In the genomic region with DNA sequence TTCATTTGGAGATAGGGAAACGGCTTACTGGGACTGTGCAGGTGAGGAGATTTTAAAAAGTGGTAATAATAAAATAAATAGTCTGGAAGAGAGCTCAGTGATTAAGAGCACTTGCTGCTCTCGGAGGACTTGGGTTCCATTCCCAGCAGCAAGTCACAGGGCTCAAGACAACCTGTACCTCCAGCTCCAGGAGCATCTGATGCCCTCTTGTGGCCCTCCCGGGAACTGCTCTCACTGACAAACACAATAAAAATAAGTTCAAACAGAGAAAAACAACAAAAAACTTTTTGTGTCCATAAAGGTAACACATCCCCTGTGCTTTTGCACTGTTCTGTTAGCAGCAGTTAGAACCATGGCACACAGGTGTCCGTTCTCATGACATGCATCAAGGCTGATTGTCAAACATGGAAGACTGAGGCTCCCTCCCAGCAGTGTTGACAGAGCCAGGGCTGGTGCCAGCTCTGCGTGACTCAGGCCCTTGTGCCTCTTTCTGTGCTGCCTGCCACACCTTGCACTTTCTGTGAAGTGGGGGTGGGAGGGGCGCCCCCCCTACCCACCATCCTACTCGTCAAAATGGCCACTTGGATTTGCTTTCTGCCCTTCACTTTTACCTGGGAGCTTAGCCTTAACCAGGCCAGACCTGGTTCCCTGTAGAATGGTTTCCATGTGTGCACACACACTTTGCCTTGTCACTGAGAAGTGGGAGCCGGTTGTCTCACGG, we compare ENCODE assay signal across 8 mouse cellular contexts. TPM values are rescaled to one million over a fixed set of nuclear protein-coding genes. Genes with fewer than 3 reads are reported as not detected.
DNase-seq lines count a peak whose midpoint lies in the region; ATAC-seq and TF ChIP-seq lines count a peak whose summit lies in the region.

No protein-coding gene starts in this region.

- TF ChIP-seq EP300 in heart, postnatal 0 days (IDR thresholded peaks at IDR 0.05; ENCODE audit: low read depth) = no peak

- intact Hi-C loops in left cerebral cortex, postnatal 25 days (cut with DNase I) = loop anchor here (5.0 kb wide), 2 partner anchors 59 to 611 kb away; partner anchors contain the start of genes Iscu, Mmab, Mvk and Sart3

- peaks cover 13% of the 10 kb centered on the region for H3K4me1 ChIP-seq in heart, postnatal 0 days (ENCODE audit: control insufficient read depth, insufficient read depth)
- peaks cover 25% of the 10 kb centered on the region for H3K4me1 ChIP-seq in heart, embryonic 10.5 days
- H3K4me1 ChIP-seq in spleen, adult 2 months (ENCODE audit: control insufficient read depth, insufficient read depth, insufficient read length) = peaks cover 3% of the 10 kb centered on the region; the same call in 1 of the 2 replicates

- DNase-seq in heart, postnatal 0 days (ENCODE audit: low spot score) = no peak
- no peak for DNase-seq in heart, embryonic 10.5 days (ENCODE audit: low spot score)
- peak; percentile 21 to 51 for DNase-seq in spleen, adult 2 months (ENCODE audit: low read depth in 1 of 2, low spot score in 2 of 2)
- no peak for DNase-seq in spleen, adult 12 weeks (ENCODE audit: low spot score)
- peak; percentile 35 for DNase-seq in c-Kit-negative CD71-positive TER-119-positive erythroid progenitor cells, embryonic 14.5 days (ENCODE audit: low read depth, low spot score)
- DNase-seq in left cerebral cortex, postnatal 25 days (ENCODE audit: low spot score in 2 of 2) = no peak

- H3K27me3 ChIP-seq in heart, postnatal 0 days (ENCODE audit: control insufficient read depth, insufficient read depth, low read length) = no peaks in the 10 kb centered on the region
- H3K27me3 ChIP-seq in heart, embryonic 10.5 days (ENCODE audit: insufficient read depth, poor library complexity, severe bottlenecking) = no peaks in the 10 kb centered on the region
- H3K27me3 ChIP-seq in spleen, adult 2 months (ENCODE audit: control insufficient read depth, insufficient read depth, low read length) = no peaks in the 10 kb centered on the region

- peak; percentile 57 for TF ChIP-seq CTCF in heart, postnatal 0 days (IDR thresholded peaks at IDR 0.05; ENCODE audit: low read depth)
- peak; percentile 57; the same call in 1 of the 2 replicates for TF ChIP-seq CTCF in spleen, adult 2 months (IDR thresholded peaks at IDR 0.05; ENCODE audit: extremely low read depth, insufficient read depth, insufficient read length, insufficient replicate concordance)

- no peak overlapping the region for H3K4me2 ChIP-seq in heart, postnatal 0 days (ENCODE audit: low read depth, low read length)

- H3K4me3 ChIP-seq in heart, postnatal 0 days (ENCODE audit: low read depth, low read length) = no peak overlapping the region
- no peak overlapping the region for H3K4me3 ChIP-seq in heart, embryonic 10.5 days
- H3K4me3 ChIP-seq in spleen, adult 2 months (ENCODE audit: extremely low read depth, insufficient read depth, insufficient read length) = no peak overlapping the region

- WGBS in heart, postnatal 0 days = 71% methylated on average over 9 of the region's 9 CpGs
- WGBS in heart, embryonic 10.5 days = 79% methylated on average over 9 of the region's 9 CpGs
- 84% methylated on average over 9 of the region's 9 CpGs for WGBS in spleen, adult 2 months

- no peak for TF ChIP-seq POLR2A in spleen, adult 2 months (IDR thresholded peaks at IDR 0.05; ENCODE audit: low read depth, low read length)

- no peaks in the 10 kb centered on the region for H3K9me3 ChIP-seq in heart, postnatal 0 days (replicated peaks; ENCODE audit: control insufficient read depth, low read length)
- no peaks in the 10 kb centered on the region for H3K9me3 ChIP-seq in heart, embryonic 10.5 days

- no peak overlapping the region for H3K27ac ChIP-seq in heart, postnatal 0 days (ENCODE audit: low read depth)
- no peak overlapping the region for H3K27ac ChIP-seq in heart, embryonic 10.5 days
- no peak overlapping the region for H3K27ac ChIP-seq in spleen, adult 2 months (ENCODE audit: insufficient read depth, low read length)

- H3K9ac ChIP-seq in heart, postnatal 0 days (replicated peaks; ENCODE audit: low read depth, low read length) = no peak overlapping the region

- H3K36me3 ChIP-seq in heart, postnatal 0 days (replicated peaks; ENCODE audit: control insufficient read depth, insufficient read depth, low read length) = peaks cover 42% of the 10 kb centered on the region
- peaks cover 52% of the 10 kb centered on the region for H3K36me3 ChIP-seq in heart, embryonic 10.5 days
- H3K36me3 ChIP-seq in spleen, adult 2 months (ENCODE audit: control insufficient read depth, insufficient read depth, low read length) = peaks cover 26% of the 10 kb centered on the region

- no peak for ATAC-seq in heart, postnatal 0 days (ENCODE audit: insufficient read depth, low read depth)
- ATAC-seq in megakaryocyte progenitor cell, adult 5-6 weeks (replicated peaks; ENCODE audit: poor library complexity) = 0 out of 2 replicates have a peak, but pooled peaks have one; percentile 21
- ATAC-seq in granulocyte monocyte progenitor cell, adult 5-6 weeks (replicated peaks; ENCODE audit: poor library complexity, severe bottlenecking) = no peak

RNA-seq across cellular contexts. Expression of gene Ube3b, which starts 2.9 kb away (rescaled TPM):
- total RNA-seq in heart, postnatal 0 days (2014; rRNA removed; ENCODE audit: low replicate concordance) = 57.7 and 72.1 TPM in 2 replicates
- polyA plus RNA-seq in heart, postnatal 0 days (2015; fragmentation: Nextera tagmentation; extraction: Ambion mirVana) = 28.2 and 30.5 TPM in 2 replicates
- polyA plus RNA-seq in heart, embryonic 10.5 days (2016; fragmentation: Nextera tagmentation; extraction: Ambion mirVana) = 47.9 and 59.0 TPM in 2 replicates
- 44.4 and 53.1 TPM in 2 replicates for polyA plus RNA-seq in spleen, adult 2 months (2012; rRNA removed)
- total RNA-seq in megakaryocyte progenitor cell, adult 5-6 weeks (2015) = 26.5 and 26.6 TPM in 2 replicates
- total RNA-seq in megakaryocyte progenitor cell, adult 5-6 weeks (2017) = 16.7 and 18.5 TPM in 2 replicates
- 27.6 and 34.3 TPM in 2 replicates for total RNA-seq in granulocyte monocyte progenitor cell, adult 5-6 weeks (2014; fragmentation: Nextera tagmentation)
- 13.3 and 16.9 TPM in 2 replicates for total RNA-seq in granulocyte monocyte progenitor cell, adult 5-6 weeks (2017)
- 10 to 100 TPM; 74.7 to 88.0 TPM for total RNA-seq in left cerebral cortex, postnatal 25 days (2021)

RNA-seq across cellular contexts. Expression of gene Kctd10, which starts 3.0 kb away (rescaled TPM):
- total RNA-seq in heart, postnatal 0 days (2014; rRNA removed; ENCODE audit: low replicate concordance) = 83.4 and 113 TPM in 2 replicates
- polyA plus RNA-seq in heart, postnatal 0 days (2015; fragmentation: Nextera tagmentation; extraction: Ambion mirVana) = 59.8 and 64.2 TPM in 2 replicates
- polyA plus RNA-seq in heart, embryonic 10.5 days (2016; fragmentation: Nextera tagmentation; extraction: Ambion mirVana) = 105 and 113 TPM in 2 replicates
- polyA plus RNA-seq in spleen, adult 2 months (2012; rRNA removed) = 64.4 and 76.5 TPM in 2 replicates
- total RNA-seq in megakaryocyte progenitor cell, adult 5-6 weeks (2015) = 17.8 and 19.8 TPM in 2 replicates
- total RNA-seq in megakaryocyte progenitor cell, adult 5-6 weeks (2017) = 35.8 and 38.6 TPM in 2 replicates
- 18.5 and 29.5 TPM in 2 replicates for total RNA-seq in granulocyte monocyte progenitor cell, adult 5-6 weeks (2014; fragmentation: Nextera tagmentation)
- total RNA-seq in granulocyte monocyte progenitor cell, adult 5-6 weeks (2017) = 38.2 and 49.8 TPM in 2 replicates
- total RNA-seq in left cerebral cortex, postnatal 25 days (2021) = 10 to 100 TPM; 47.6 to 53.0 TPM

Comparison
In these comparisons a context has a peak if more than half of its experiments do, and no peak if none do; other contexts are left out.
1. DNase-seq: peak in spleen, adult 2 months (2 of 2) and c-Kit-negative CD71-positive TER-119-positive erythroid progenitor cells, embryonic 14.5 days (single experiment); none in heart, postnatal 0 days (single experiment), heart, embryonic 10.5 days (single experiment), spleen, adult 12 weeks (single experiment) and left cerebral cortex, postnatal 25 days (0 of 2).